Mouse (Mus musculus): ENCODE measurements around the gene Slc25a27.
A peak's percentile ranks its signal among the peaks of the same experiment; 100 is the strongest.

Gene Slc25a27

GRCm38 (mm10) chr17:43666576-43667289 is at the start of gene Slc25a27:
TSS of gene Slc25a27 (minus strand) at chr17:43667214.
- peak; percentile 91 to 92 for DNase-seq

GRCm38 (mm10) chr17:43716601-43717000 is 49.6 kb upstream of the Slc25a27 start:
- no peak for DNase-seq

- peak in 1 of 2 experiments; percentile 22 for DNase-seq
These were observed 47.2 kb upstream of the Slc25a27 start for GRCm38 (mm10) chr17:43714191-43714590.

- no peak for DNase-seq
These were observed 44.7 kb upstream of the Slc25a27 start for GRCm38 (mm10) chr17:43711557-43712352.

GRCm38 (mm10) chr17:43707254-43707653 is 40.2 kb upstream of the Slc25a27 start:
- DNase-seq, result no peak

GRCm38 (mm10) chr17:43706749-43707148 is 39.7 kb upstream of the Slc25a27 start:
- no peak for DNase-seq

GRCm38 (mm10) chr17:43704216-43704930 is 37.4 kb upstream of the Slc25a27 start:
- DNase-seq, result peak; percentile 45 to 55

GRCm38 (mm10) chr17:43701060-43701459 is 34.0 kb upstream of the Slc25a27 start:
- peak; percentile 67 to 82 for DNase-seq

- peak; percentile 74 to 88 for DNase-seq
These were observed 32.1 kb upstream of the Slc25a27 start for GRCm38 (mm10) chr17:43698997-43699649.

- DNase-seq, result no peak
These were observed 22.6 kb upstream of the Slc25a27 start for GRCm38 (mm10) chr17:43689591-43689990.

- DNase-seq, result no peak
These were observed 17.6 kb upstream of the Slc25a27 start for GRCm38 (mm10) chr17:43684638-43685037.

GRCm38 (mm10) chr17:43684086-43684485 is 17.1 kb upstream of the Slc25a27 start:
- no peak for DNase-seq

- DNase-seq, result no peak
These were observed 10.3 kb upstream of the Slc25a27 start for GRCm38 (mm10) chr17:43677317-43677716.

- DNase-seq, result no peak
These were observed 9.2 kb upstream of the Slc25a27 start for GRCm38 (mm10) chr17:43676241-43676640.

- no peak for DNase-seq
These were observed 8.2 kb upstream of the Slc25a27 start for GRCm38 (mm10) chr17:43675228-43675627.

- no peak for DNase-seq
These were observed 4.9 kb upstream of the Slc25a27 start for GRCm38 (mm10) chr17:43671907-43672306.

- no peak for DNase-seq
These were observed 2.2 kb upstream of the Slc25a27 start for GRCm38 (mm10) chr17:43669145-43669695.

- DNase-seq, result peak in 1 of 2 experiments; percentile 14
These were observed 353 bp upstream of the Slc25a27 start, which contains the start of gene Cyp39a1 for GRCm38 (mm10) chr17:43667290-43667843. TSS of gene Cyp39a1 (plus strand) at chr17:43667425.

- no peak for DNase-seq
These were observed 15.5 kb downstream of the Slc25a27 start for GRCm38 (mm10) chr17:43651314-43652046.

GRCm38 (mm10) chr17:43649641-43650436 is 17.2 kb downstream of the Slc25a27 start:
- DNase-seq, result peak in 1 of 2 experiments; percentile 36

Data from cerebellum, postnatal 25 days (tissue).